ENCODE assay signal across 8 mouse cellular contexts in the genomic region with DNA sequence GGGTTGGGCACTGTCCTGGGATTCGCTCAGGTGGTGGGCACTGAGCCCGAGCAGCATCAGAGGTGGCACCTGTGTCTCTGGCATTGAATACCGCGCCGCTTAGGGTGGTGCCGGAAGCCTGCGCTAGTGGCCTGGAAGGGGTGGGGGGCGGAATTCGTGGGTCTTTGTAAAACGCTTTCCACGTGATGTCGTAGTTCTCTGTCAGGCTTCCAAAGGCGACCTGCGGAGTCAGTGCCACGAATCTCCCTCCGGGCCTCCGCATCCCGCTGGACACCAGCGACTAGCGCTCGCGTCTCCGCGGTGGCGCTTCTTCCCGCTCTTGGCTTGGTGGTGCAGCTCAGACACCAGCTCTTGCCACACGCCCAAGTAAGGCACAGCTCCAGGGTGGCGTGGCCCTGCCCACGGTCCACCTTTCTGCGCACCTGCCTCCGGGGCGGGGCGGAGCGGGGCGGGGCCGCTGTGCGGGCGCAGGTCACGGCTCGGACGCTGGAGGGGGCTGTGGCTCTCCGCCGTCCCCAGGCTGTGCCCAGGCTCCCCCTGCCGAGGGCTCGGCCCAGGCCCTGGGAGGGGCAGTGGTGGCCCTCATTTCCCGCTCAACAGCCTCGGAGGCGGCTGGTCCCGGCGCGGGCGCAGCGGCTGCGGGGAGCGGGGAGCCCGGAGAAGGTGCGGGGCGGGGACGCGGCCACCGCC. TPM values are rescaled to one million over a fixed set of nuclear protein-coding genes. Genes with fewer than 3 reads are reported as not detected.
DNase-seq lines count a peak whose midpoint lies in the region; ATAC-seq and TF ChIP-seq lines count a peak whose summit lies in the region.

A gene (plus strand): TSS at position 228 of the 690 bp plus-strand sequence.

- no peaks in the 10 kb centered on the region for H3K36me3 ChIP-seq in CH12.LX (replicated peaks in 1 of 2; ENCODE audit: control insufficient read depth in 1 of 2, insufficient read depth in 1 of 2, low read length in 1 of 2)
- H3K36me3 ChIP-seq in forebrain, embryonic 16.5 days (ENCODE audit: control insufficient read depth, insufficient read depth), result no peaks in the 10 kb centered on the region
- H3K36me3 ChIP-seq in neural tube, embryonic 15.5 days, result no peaks in the 10 kb centered on the region
- H3K36me3 ChIP-seq in thymus, adult 2 months (ENCODE audit: control insufficient read depth, insufficient read depth, low read length), result no peaks in the 10 kb centered on the region

- no peaks in the 10 kb centered on the region for H3K27me3 ChIP-seq in CH12.LX (replicated peaks)
- H3K27me3 ChIP-seq in forebrain, embryonic 16.5 days (replicated peaks; ENCODE audit: control insufficient read depth, insufficient read depth, low read length), result no peaks in the 10 kb centered on the region
- H3K27me3 ChIP-seq in neural tube, embryonic 15.5 days (replicated peaks), result no peaks in the 10 kb centered on the region
- peaks cover 18% of the 10 kb centered on the region for H3K27me3 ChIP-seq in thymus, adult 2 months (ENCODE audit: control insufficient read depth, insufficient read depth, low read length)

- no peak for TF ChIP-seq POLR2A in CH12.LX (IDR thresholded peaks at IDR 0.05; ENCODE audit: low read depth, low read length)
- TF ChIP-seq POLR2A in thymus, adult 2 months (IDR thresholded peaks at IDR 0.05; ENCODE audit: control insufficient read depth, extremely low read depth, insufficient read depth, low read length, poor library complexity), result no peak

- peak within 1 kb of the TSS; percentile 37; the same call in 1 of the 2 replicates for H3K9ac ChIP-seq in CH12.LX (ENCODE audit: insufficient read depth, low read depth)
- H3K9ac ChIP-seq in forebrain, embryonic 16.5 days (replicated peaks; ENCODE audit: low read depth, low read length), result peak within 1 kb of the TSS; percentile 99
- H3K9ac ChIP-seq in neural tube, embryonic 15.5 days (replicated peaks), result peak within 1 kb of the TSS; percentile 86

- peak; percentile 60 for DNase-seq in CH12.LX (ENCODE audit: extremely low read depth)
- peak; percentile 88 for DNase-seq in heart, postnatal 14 days
- no peak for DNase-seq in large intestine, adult 2 months (ENCODE audit: low read depth, low spot score)
- DNase-seq in lung, adult 18-20 months, result peak; percentile 89 to 92
- peak; percentile 49 for DNase-seq in thymus, adult 2 months

- peak within 1 kb of the TSS; percentile 58 to 83 (median 75) for H3K4me3 ChIP-seq in CH12.LX (replicated peaks in 1 of 3; ENCODE audit: low read depth in 2 of 3, low read length in 2 of 3, poor library complexity in 1 of 3)
- H3K4me3 ChIP-seq in forebrain, embryonic 16.5 days (replicated peaks; ENCODE audit: low read length), result peak within 1 kb of the TSS; percentile 87
- peak within 1 kb of the TSS; percentile 82 for H3K4me3 ChIP-seq in neural tube, embryonic 15.5 days (replicated peaks)
- peak within 1 kb of the TSS; percentile 55 for H3K4me3 ChIP-seq in thymus, adult 2 months (ENCODE audit: control insufficient read depth, insufficient read depth, low read length)

- no peaks in the 10 kb centered on the region for H3K9me3 ChIP-seq in CH12.LX (replicated peaks; ENCODE audit: low read length)
- no peaks in the 10 kb centered on the region for H3K9me3 ChIP-seq in forebrain, embryonic 16.5 days (ENCODE audit: control insufficient read depth, low read length)
- H3K9me3 ChIP-seq in neural tube, embryonic 15.5 days (replicated peaks), result no peaks in the 10 kb centered on the region

- under 1% methylated on average over 61 of the region's 61 CpGs for WGBS in forebrain, embryonic 16.5 days
- WGBS in large intestine, adult 2 months, result 2% methylated on average over 55 of the region's 61 CpGs
- under 1% methylated on average over 52 of the region's 61 CpGs for WGBS in neural tube, embryonic 15.5 days
- WGBS in thymus, adult 2 months, result 3% methylated on average over 45 of the region's 61 CpGs

- no peak for TF ChIP-seq EP300 in CH12.LX (IDR thresholded peaks at IDR 0.05; ENCODE audit: low read length)

- TF ChIP-seq CTCF in CH12.LX (conservative IDR thresholded peaks at IDR 0.05 in 1 of 2, IDR thresholded peaks at IDR 0.05 in 1 of 2; ENCODE audit: low read depth in 2 of 2, low read length in 2 of 2), result peak in 1 of 2 experiments; percentile 79; a peak in 2 of 4 replicates
- TF ChIP-seq CTCF in thymus, adult 2 months (IDR thresholded peaks at IDR 0.05; ENCODE audit: borderline replicate concordance, control insufficient read depth, extremely low read depth, insufficient read depth, low read length, poor library complexity), result peak; percentile 19; the same call in 1 of the 2 replicates

- H3K27ac ChIP-seq in CH12.LX (ENCODE audit: insufficient read depth, low read depth), result no peak within 1 kb of the TSS
- H3K27ac ChIP-seq in forebrain, embryonic 16.5 days (ENCODE audit: low read length), result peak within 1 kb of the TSS; percentile 88
- peak within 1 kb of the TSS; percentile 86 for H3K27ac ChIP-seq in neural tube, embryonic 15.5 days (replicated peaks)
- no peak within 1 kb of the TSS for H3K27ac ChIP-seq in thymus, adult 2 months (ENCODE audit: control insufficient read depth, insufficient read depth, low read length)

- dilution Hi-C loops in CH12.LX (cut with MboI; ENCODE audit: extremely low pct_ligation_motif_present, extremely low pct_unique_long_range_greater_than_20kb, low sequenced_read_pairs), result no loop called here

- in situ Hi-C loops in CH12.LX (cut with MboI; ENCODE audit: low pct_ligation_motif_present, low pct_unique_long_range_greater_than_20kb, low sequenced_read_pairs), result loop anchor here (10.0 kb wide), 1 partner anchor 190 kb away; no protein-coding TSS in a partner anchor

- intact Hi-C loops in heart, postnatal 14 days (cut with DNase I), result loop anchor here (1.0 to 10.0 kb wide), 3 partner anchors 186 to 420 kb away; no protein-coding TSS in a partner anchor

- H3K4me2 ChIP-seq in CH12.LX (ENCODE audit: insufficient read depth, low read depth, poor library complexity, severe bottlenecking), result peak within 1 kb of the TSS; percentile 79
- H3K4me2 ChIP-seq in forebrain, embryonic 16.5 days (ENCODE audit: low read length), result peak within 1 kb of the TSS; percentile 96
- peak within 1 kb of the TSS; percentile 95 for H3K4me2 ChIP-seq in neural tube, embryonic 15.5 days

- no peaks in the 10 kb centered on the region for H3K79me2 ChIP-seq in CH12.LX (replicated peaks; ENCODE audit: control insufficient read depth, extremely low read depth, insufficient read depth, poor library complexity, severe bottlenecking)

- H3K4me1 ChIP-seq in CH12.LX (ENCODE audit: control insufficient read depth in 1 of 2, insufficient read depth in 2 of 2), result peaks cover 0 to 37% of the 10 kb centered on the region in 2 experiments; a peak in 2 of 4 replicates
- peaks cover 37% of the 10 kb centered on the region for H3K4me1 ChIP-seq in forebrain, embryonic 16.5 days (replicated peaks; ENCODE audit: control insufficient read depth, insufficient read depth, low read length)
- peaks cover 36% of the 10 kb centered on the region for H3K4me1 ChIP-seq in neural tube, embryonic 15.5 days
- H3K4me1 ChIP-seq in thymus, adult 2 months (replicated peaks; ENCODE audit: control insufficient read depth, insufficient read depth, low read length), result no peaks in the 10 kb centered on the region; the same call in 1 of the 2 replicates

- TF ChIP-seq RAD21 in CH12.LX (IDR thresholded peaks at IDR 0.05; ENCODE audit: low read depth, low read length), result peak; percentile 62

- ATAC-seq in cerebellum, adult (ENCODE audit: insufficient number of reproducible peaks, low FRiP score, low TSS enrichment), result peak; percentile 81
- peak; percentile 94 for ATAC-seq in forebrain, embryonic 16.5 days
- ATAC-seq in neural tube, embryonic 15.5 days (ENCODE audit: low FRiP score), result peak; percentile 93

TF ChIP-seq in CH12.LX, 34 proteins besides CTCF, POLR2A, EP300 and RAD21:
- no peak for TF ChIP-seq MEF2A (IDR thresholded peaks at IDR 0.05; ENCODE audit: borderline replicate concordance, low read depth, low read length)
- TF ChIP-seq JUN (IDR thresholded peaks at IDR 0.05; ENCODE audit: insufficient read depth, low read depth, low read length), result no peak
- TF ChIP-seq ZMIZ1 (IDR thresholded peaks at IDR 0.05; ENCODE audit: low read depth, low read length), result no peak
- TF ChIP-seq SMC3 (IDR thresholded peaks at IDR 0.05; ENCODE audit: low read depth, low read length), result peak; percentile 54
- TF ChIP-seq E2F4 (IDR thresholded peaks at IDR 0.05; ENCODE audit: insufficient replicate concordance, low read depth, low read length), result no peak
- 0 out of 2 replicates have a peak, but pooled peaks have one; percentile 16 for TF ChIP-seq MAZ (IDR thresholded peaks at IDR 0.05; ENCODE audit: low read depth, low read length)
- TF ChIP-seq IRF4 (IDR thresholded peaks at IDR 0.05; ENCODE audit: low read depth, low read length), result no peak
- TF ChIP-seq ELF1 (IDR thresholded peaks at IDR 0.05; ENCODE audit: low read depth, low read length), result 0 out of 2 replicates have a peak, but pooled peaks have one; percentile 11
- 0 out of 2 replicates have a peak, but pooled peaks have one; percentile 33 for TF ChIP-seq NRF1 (IDR thresholded peaks at IDR 0.05; ENCODE audit: low read depth, low read length)
- no peak for TF ChIP-seq ZC3H11A (IDR thresholded peaks at IDR 0.05; ENCODE audit: low read depth, low read length)

RNA-seq across cellular contexts. Expression of the gene that starts here (rescaled TPM):
- total RNA-seq in CH12.LX (2012; rRNA removed) (2.5 TPM in 2 replicates), CH12.LX (2014; rRNA removed) (2.4 and 2.7 TPM in 2 replicates)
- polyA plus RNA-seq in CH12.LX (2012; ENCODE audit: insufficient read length, low read depth), result 9.5 and 10.3 TPM in 2 replicates
- 35.4 and 43.6 TPM in 2 replicates for polyA plus RNA-seq in forebrain, embryonic 16.5 days (2015; fragmentation: Nextera tagmentation; extraction: Ambion mirVana)
- total RNA-seq in heart, postnatal 14 days (2021), result 10 to 100 TPM; 16.5 to 17.7 TPM
- 13.3 and 15.9 TPM in 2 replicates for polyA plus RNA-seq in large intestine, adult 2 months (2012; rRNA removed)
- 28.1 and 28.5 TPM in 2 replicates for polyA plus RNA-seq in neural tube, embryonic 15.5 days (2015; fragmentation: Nextera tagmentation; extraction: Ambion mirVana)
- polyA plus RNA-seq in thymus, adult 2 months (2012; rRNA removed), result 4.9 and 5.1 TPM in 2 replicates

Comparison
In these comparisons a context has a peak if more than half of its experiments do, and no peak if none do; other contexts are left out.
1. RNA of the gene that starts here (total RNA-seq): 16.5 to 17.7 TPM in heart, postnatal 14 days; 2.4 to 2.7 TPM in CH12.LX; every median in the first group is over 4 times any median in the second.
2. H3K27ac ChIP-seq: peak in forebrain, embryonic 16.5 days (single experiment) and neural tube, embryonic 15.5 days (single experiment); none in CH12.LX (single experiment) and thymus, adult 2 months (single experiment).
3. H3K9ac ChIP-seq: peak in every context shown above with its lines; median percentile 99 in forebrain, embryonic 16.5 days; 86 in neural tube, embryonic 15.5 days; 37 in CH12.LX.
4. Peak in every context shown above with its lines, with median percentiles within 50 percentile points of each other: H3K4me2 ChIP-seq, H3K4me3 ChIP-seq and ATAC-seq.